ENCODE assay signal across 12 mouse cellular contexts in the genomic region with DNA sequence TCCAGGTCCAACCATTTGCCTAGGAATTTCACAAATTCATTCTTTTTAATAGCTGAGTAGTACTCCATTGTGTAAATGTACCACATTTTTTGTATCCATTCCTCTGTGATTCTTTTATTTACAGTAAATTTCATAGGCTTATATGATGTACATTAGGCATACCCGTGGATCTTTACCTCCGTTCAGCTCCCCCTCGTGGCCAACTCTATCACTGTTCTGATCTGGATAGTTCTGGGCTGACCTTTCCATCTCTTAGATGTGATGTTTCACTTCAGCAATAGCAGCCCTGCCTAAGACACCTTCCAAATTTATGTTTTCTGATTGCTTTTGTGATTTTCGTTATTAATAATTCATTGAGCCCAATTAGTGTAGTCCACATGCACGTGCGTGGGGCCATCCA. TPM values are rescaled to one million over a fixed set of nuclear protein-coding genes. Genes with fewer than 3 reads are reported as not detected.
DNase-seq lines count a peak whose midpoint lies in the region; ATAC-seq and TF ChIP-seq lines count a peak whose summit lies in the region.
"Had no signal": no experiment of that assay in that cellular context is flagged by ENCODE, and none has a peak within 500 bp of the region (broad histone marks: within the 10 kb centered on the region; RNA-seq: fewer than 3 reads in every experiment).

No protein-coding gene starts in this region.

- no peak for DNase-seq in gastrocnemius, adult 2 months
- no peak for DNase-seq in gastrocnemius, adult 8-10 months (ENCODE audit: low spot score in 2 of 2)
- peak; percentile 26 for DNase-seq in liver, postnatal 0 days
- DNase-seq in R1 (ENCODE audit: low read depth, low spot score) = peak; percentile 28
- DNase-seq in lung, postnatal 25 days (ENCODE audit: low spot score) = peak; percentile 6
- DNase-seq in right cerebral cortex, postnatal 4 days = no peak
- DNase-seq in right cerebral cortex, postnatal 25 days = no peak
- DNase-seq: cerebellum, adult 11-12 months had no signal

- TF ChIP-seq EP300 in liver, postnatal 0 days (IDR thresholded peaks at IDR 0.05; ENCODE audit: low read depth) = no peak

- no peak overlapping the region for H3K27ac ChIP-seq in gastrocnemius, adult 2 months
- H3K27ac ChIP-seq in liver, postnatal 0 days (ENCODE audit: low read depth) = no peak overlapping the region
- H3K27ac ChIP-seq in liver, embryonic 12.5 days = no peak overlapping the region
- H3K27ac ChIP-seq: embryonic facial prominence, embryonic 15.5 days; heart, embryonic 13.5 days; hindbrain, embryonic 15.5 days had no signal

- TF ChIP-seq CTCF in gastrocnemius, adult 2 months (IDR thresholded peaks at IDR 0.05) = peak; percentile 18; the same call in 1 of the 2 replicates
- TF ChIP-seq CTCF in liver, postnatal 0 days (IDR thresholded peaks at IDR 0.05; ENCODE audit: low read depth) = peak; percentile 47

- intact Hi-C loops in gastrocnemius, adult 2 months (cut with DNase I) = no loop called here

- no peak overlapping the region for H3K4me3 ChIP-seq in gastrocnemius, adult 2 months
- H3K4me3 ChIP-seq in liver, postnatal 0 days (ENCODE audit: low read depth, low read length) = no peak overlapping the region
- H3K4me3 ChIP-seq in liver, embryonic 12.5 days = no peak overlapping the region
- H3K4me3 ChIP-seq: embryonic facial prominence, embryonic 15.5 days; heart, embryonic 13.5 days; hindbrain, embryonic 15.5 days had no signal

- H3K36me3 ChIP-seq in liver, postnatal 0 days (replicated peaks; ENCODE audit: insufficient read depth, low read length) = no peaks in the 10 kb centered on the region
- no peaks in the 10 kb centered on the region for H3K36me3 ChIP-seq in liver, embryonic 12.5 days
- H3K36me3 ChIP-seq: embryonic facial prominence, embryonic 15.5 days; heart, embryonic 13.5 days; hindbrain, embryonic 15.5 days had no signal

- 61% methylated on average over 6 of the region's 6 CpGs for WGBS in liver, postnatal 0 days (ENCODE audit: insufficient replicate concordance)
- 53% methylated on average over 6 of the region's 6 CpGs for WGBS in liver, embryonic 12.5 days (ENCODE audit: insufficient replicate concordance)

- no peaks in the 10 kb centered on the region for H3K27me3 ChIP-seq in liver, postnatal 0 days (ENCODE audit: insufficient read depth, low read length)
- H3K27me3 ChIP-seq in liver, embryonic 12.5 days (replicated peaks) = no peaks in the 10 kb centered on the region
- H3K27me3 ChIP-seq: embryonic facial prominence, embryonic 15.5 days; heart, embryonic 13.5 days; hindbrain, embryonic 15.5 days had no signal

- H3K4me2 ChIP-seq in liver, postnatal 0 days (ENCODE audit: low read depth, low read length) = no peak overlapping the region
- no peak overlapping the region for H3K4me2 ChIP-seq in liver, embryonic 12.5 days
- H3K4me2 ChIP-seq: embryonic facial prominence, embryonic 15.5 days; heart, embryonic 13.5 days; hindbrain, embryonic 15.5 days had no signal

- H3K9ac ChIP-seq in liver, postnatal 0 days (replicated peaks) = no peak overlapping the region
- no peak overlapping the region for H3K9ac ChIP-seq in liver, embryonic 12.5 days
- H3K9ac ChIP-seq: embryonic facial prominence, embryonic 15.5 days; heart, embryonic 13.5 days; hindbrain, embryonic 15.5 days had no signal

- H3K9me3 ChIP-seq in liver, postnatal 0 days (ENCODE audit: low read length) = no peaks in the 10 kb centered on the region
- no peaks in the 10 kb centered on the region for H3K9me3 ChIP-seq in liver, embryonic 12.5 days (replicated peaks)
- H3K9me3 ChIP-seq: embryonic facial prominence, embryonic 15.5 days; heart, embryonic 13.5 days; hindbrain, embryonic 15.5 days had no signal

- H3K4me1 ChIP-seq in liver, postnatal 0 days (ENCODE audit: insufficient read depth) = no peaks in the 10 kb centered on the region
- H3K4me1 ChIP-seq in liver, embryonic 12.5 days = no peaks in the 10 kb centered on the region
- H3K4me1 ChIP-seq: embryonic facial prominence, embryonic 15.5 days; heart, embryonic 13.5 days; hindbrain, embryonic 15.5 days had no signal

- ATAC-seq in liver, postnatal 0 days = no peak
- ATAC-seq in liver, embryonic 12.5 days = no peak

RNA-seq across cellular contexts. Expression of a gene that starts 29.5 kb away (rescaled TPM):
- total RNA-seq in gastrocnemius, adult 2 months (2021) = 1 to 10 TPM; 2.2 to 3.2 TPM
- 1 to 10 TPM; 1.0 to 3.2 (median 1.7) TPM for total RNA-seq in gastrocnemius, adult 8-10 months (2022)
- 40.6 and 41.0 TPM in 2 replicates for polyA plus RNA-seq in liver, postnatal 0 days (2015; fragmentation: Nextera tagmentation; extraction: Ambion mirVana)
- 6.8 and 7.4 TPM in 2 replicates for polyA plus RNA-seq in liver, embryonic 12.5 days (2016; fragmentation: Nextera tagmentation; extraction: Ambion mirVana)

Comparison
In these comparisons a context has a peak if more than half of its experiments do, and no peak if none do; other contexts are left out.
1. DNase-seq: peak in liver, postnatal 0 days (single experiment), R1 (single experiment) and lung, postnatal 25 days (single experiment); none in gastrocnemius, adult 2 months (single experiment), gastrocnemius, adult 8-10 months (0 of 2), right cerebral cortex, postnatal 4 days (single experiment) and right cerebral cortex, postnatal 25 days (single experiment).